Mouse (Mus musculus): ENCODE measurements around the gene Gpr153.

- TF ChIP-seq CTCF (conservative IDR thresholded peaks at IDR 0.05; ENCODE audit: insufficient read depth, insufficient read length, low read depth, low read length), result no peak
- no peak for TF ChIP-seq POLR2A (IDR thresholded peaks at IDR 0.05; ENCODE audit: low read depth, low read length)
Observed at GRCm38 (mm10) chr4:152304685-152305084, 30.7 kb downstream of the Gpr153 start.
